Mouse (Mus musculus) v-Abl transformed pro-B cells (cell line): ENCODE measurements at regions not wholly inside any gene's neighbourhood (a gene's known extent, or its start where the extent isn't known, plus 50 kb on each side); places are given as distances from the start of the nearest gene placed in this dataset.

Experiments
- in situ Hi-C, 2 experiments: fragments of 400-800 bp; cut with MboI; formaldehyde crosslinking; loops; one replicate each; pipeline ENCODE4 v1.15.1; 2025; ENCODE audit not compliant: unreplicated experiment in 2 of 2

- in situ Hi-C loops, result loop anchor here in 1 of 2 experiments (25.0 kb wide), 1 partner anchor 592 kb away; no protein-coding TSS in a partner anchor
Measured at GRCm38 (mm10) chr1:181295651-181296050, 56.8 kb upstream of the Cnih3 start.

- in situ Hi-C loops, result loop anchor here in 1 of 2 experiments (25.0 kb wide), 1 partner anchor 589 kb away; no protein-coding TSS in a partner anchor
Measured at GRCm38 (mm10) chr1:181298063-181298462, 54.4 kb upstream of the Cnih3 start.

GRCm38 (mm10) chr1:181299075-181299665 is 53.3 kb upstream of the Cnih3 start:
- in situ Hi-C loops, result loop anchor here in 1 of 2 experiments (25.0 kb wide), 1 partner anchor 588 kb away; no protein-coding TSS in a partner anchor

- in situ Hi-C loops, result loop anchor here in 1 of 2 experiments (25.0 kb wide), 1 partner anchor 587 kb away; no protein-coding TSS in a partner anchor
Measured at GRCm38 (mm10) chr1:181299826-181300225, 52.6 kb upstream of the Cnih3 start.

GRCm38 (mm10) chr1:181302151-181302550 is 50.3 kb upstream of the Cnih3 start:
- in situ Hi-C loops, result no loop called here
